Mouse (Mus musculus) lung, postnatal 10 days (tissue): ENCODE data around the gene Camkv.

Experiments
- DNase-seq: peaks from one replicate; pipeline ENCODE4 v3.0.0; 2021

Camkv gene

GRCm38 (mm10) chr9:107993013-107993412 is 57.5 kb downstream of the Camkv start:
- no peak for DNase-seq

DNA sequence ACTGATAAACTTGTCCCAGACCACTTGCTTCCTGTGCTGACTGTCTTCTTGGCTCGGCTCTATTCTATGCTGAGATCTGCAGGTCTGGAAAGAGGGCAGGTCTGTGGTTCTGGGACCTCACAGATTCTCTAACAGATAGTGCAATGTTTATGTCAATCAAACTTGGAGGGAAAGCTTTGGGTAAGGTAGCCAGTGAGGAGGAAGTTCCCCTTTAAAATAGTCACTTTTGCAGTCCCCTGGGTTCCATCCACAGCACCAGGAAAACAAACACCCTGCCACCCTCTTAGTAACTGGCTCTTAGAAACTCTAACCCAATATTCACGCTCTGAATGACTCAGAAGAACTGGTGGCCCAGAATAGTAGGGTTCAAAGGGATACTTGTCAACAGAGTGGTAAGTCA is 59.0 kb downstream of the Camkv start:
- DNase-seq = no peak

GRCm38 (mm10) chr9:107995513-107995912 is 60.0 kb downstream of the Camkv start:
- no peak for DNase-seq

- no peak for DNase-seq
Measured at GRCm38 (mm10) chr9:107996049-107996448, 60.6 kb downstream of the Camkv start, which contains the start of gene Gm20662. Gene Gm20662, plus strand, starts transcription at chr9:107996349.
